Mouse (Mus musculus): Measurements from ENCODE around the gene Tnr. TPM values are rescaled to one million over a fixed set of nuclear protein-coding genes. Genes with fewer than 3 reads are reported as not detected.

Gene Tnr
- polyA plus RNA-seq, 1 experiment from 2014 or later: 0.08 TPM

DNA sequence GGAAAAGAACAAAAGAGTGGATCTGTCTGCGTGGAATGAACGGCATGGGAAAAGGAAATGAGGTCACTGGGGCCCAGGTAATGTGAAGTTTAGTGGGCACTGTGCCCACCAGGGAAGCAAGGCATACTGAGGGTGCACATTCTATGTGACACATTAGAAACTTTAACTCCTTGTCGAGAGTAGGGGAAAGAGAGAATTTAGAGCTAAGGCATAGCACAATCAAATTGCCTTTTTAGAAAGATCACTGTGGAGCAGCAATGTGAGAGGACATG lies 218.4 kb downstream of the Tnr start:
- Histone ChIP-seq H3K36me3 (no peaks in the 10 kb centered on the region), H3K27ac (no peak overlapping the region), H3K9ac (no peak overlapping the region), H3K4me1 (peaks cover 13% of the 10 kb centered on the region), H3K4me3 (no peak overlapping the region), H3K9me3 (no peaks in the 10 kb centered on the region), H3K27me3 (no peaks in the 10 kb centered on the region), H3K4me2 (no peak overlapping the region)
- no peak for ATAC-seq (ENCODE audit: insufficient number of reproducible peaks, low FRiP score, low TSS enrichment, low read depth)
- 37% methylated on average over 3 of the region's 3 CpGs for WGBS

- no peak overlapping the region for H3K4me3 ChIP-seq
- no peaks in the 10 kb centered on the region for H3K36me3 ChIP-seq
- no peaks in the 10 kb centered on the region for H3K27me3 ChIP-seq
- no peaks in the 10 kb centered on the region for H3K9me3 ChIP-seq
- H3K9ac ChIP-seq: no peak overlapping the region
- ATAC-seq (ENCODE audit: insufficient number of reproducible peaks, low FRiP score, low TSS enrichment, low read depth): no peak
- no peak overlapping the region for H3K4me2 ChIP-seq
- H3K4me1 ChIP-seq: peaks cover 10% of the 10 kb centered on the region; the same call in 1 of the 2 replicates
- H3K27ac ChIP-seq: no peak overlapping the region
- 78% methylated on average over 2 of the region's 2 CpGs for WGBS
These were observed 220.2 kb downstream of the Tnr start for GRCm38 (mm10) chr1:159743744-159744253.

DNA sequence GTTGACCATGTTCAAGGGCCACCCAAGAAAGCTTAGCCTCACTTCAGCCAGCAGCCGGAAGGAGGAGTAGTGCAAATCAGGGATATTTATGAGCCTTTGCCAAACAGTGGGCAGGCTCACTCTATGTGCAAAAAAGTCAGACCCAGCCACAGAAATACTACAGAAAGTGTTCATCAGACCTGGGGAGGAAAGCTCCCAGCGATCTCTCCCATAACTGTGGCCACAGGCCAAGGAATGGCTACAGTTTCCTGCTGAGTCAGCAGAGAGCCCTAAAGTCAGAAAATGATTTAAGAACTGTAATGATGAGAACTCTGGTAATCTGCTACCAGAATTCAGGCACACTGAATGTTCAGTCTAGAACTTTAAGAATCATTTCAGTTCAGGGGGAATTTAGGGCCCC lies 221.7 kb downstream of the Tnr start:
- Histone ChIP-seq H3K4me1 (peaks cover 2% of the 10 kb centered on the region; the same call in 1 of the 2 replicates), H3K27ac (no peak overlapping the region), H3K4me2 (no peak overlapping the region), H3K27me3 (no peaks in the 10 kb centered on the region), H3K36me3 (no peaks in the 10 kb centered on the region), H3K9ac (no peak overlapping the region), H3K9me3 (no peaks in the 10 kb centered on the region), H3K4me3 (no peak overlapping the region)
- WGBS: 34% methylated on average over 2 of the region's 2 CpGs
- no peak for ATAC-seq (ENCODE audit: insufficient number of reproducible peaks, low FRiP score, low TSS enrichment, low read depth)

DNA sequence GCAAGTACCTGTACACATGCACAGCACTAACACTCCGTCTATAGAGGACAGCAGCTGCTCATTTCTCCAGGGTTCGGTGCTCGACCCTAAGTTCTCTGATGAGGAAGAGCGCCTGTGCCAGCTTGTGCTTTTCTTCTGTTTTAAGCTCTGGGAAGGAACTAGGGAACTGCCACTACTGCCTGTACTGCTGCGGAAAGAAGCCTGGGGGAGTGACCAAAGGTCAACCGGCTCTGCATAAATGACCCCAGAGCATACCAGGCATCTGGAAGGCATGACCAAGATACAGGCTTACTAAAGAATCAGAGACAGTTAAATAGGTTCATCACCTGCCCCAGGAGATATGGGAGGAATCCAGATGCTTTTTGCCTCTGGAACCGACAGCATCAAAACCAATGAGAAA lies 224.4 kb downstream of the Tnr start:
- Histone ChIP-seq H3K4me2 (no peak overlapping the region), H3K27me3 (no peaks in the 10 kb centered on the region), H3K4me1 (no peaks in the 10 kb centered on the region), H3K4me3 (no peak overlapping the region), H3K36me3 (no peaks in the 10 kb centered on the region), H3K9me3 (no peaks in the 10 kb centered on the region), H3K27ac (no peak overlapping the region), H3K9ac (no peak overlapping the region)
- ATAC-seq (ENCODE audit: insufficient number of reproducible peaks, low FRiP score, low TSS enrichment, low read depth): no peak
- 68% methylated on average over 7 of the region's 7 CpGs for WGBS

GRCm38 (mm10) chr1:159750411-159750810 lies 226.8 kb downstream of the Tnr start:
- Histone ChIP-seq H3K4me3 (no peak overlapping the region), H3K9ac (no peak overlapping the region), H3K36me3 (no peaks in the 10 kb centered on the region), H3K4me1 (no peaks in the 10 kb centered on the region), H3K9me3 (no peaks in the 10 kb centered on the region), H3K27me3 (no peaks in the 10 kb centered on the region), H3K27ac (no peak overlapping the region), H3K4me2 (no peak overlapping the region)
- WGBS: 72% methylated on average over 5 of the region's 5 CpGs
- ATAC-seq (ENCODE audit: insufficient number of reproducible peaks, low FRiP score, low TSS enrichment, low read depth): no peak

DNA sequence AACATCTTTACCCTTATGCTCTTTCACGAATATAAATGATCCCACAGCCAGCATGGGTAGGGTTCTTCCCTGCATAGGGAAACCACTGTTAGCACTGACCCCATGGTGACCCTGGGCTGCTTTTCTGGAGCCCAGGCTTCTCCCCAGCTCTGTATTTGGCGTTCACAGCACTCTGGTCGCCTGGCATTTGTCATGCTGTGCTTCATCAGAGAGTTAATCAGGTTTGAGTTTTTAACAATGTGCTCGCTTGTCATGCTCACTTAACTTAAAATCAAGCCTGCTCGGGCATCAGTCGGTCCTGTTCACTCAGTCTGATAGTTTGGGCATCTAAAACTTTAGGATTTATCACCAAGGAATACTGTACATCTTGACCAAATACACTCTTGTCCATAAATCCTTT lies 227.3 kb downstream of the Tnr start:
- Histone ChIP-seq H3K4me1 (no peaks in the 10 kb centered on the region), H3K4me3 (no peak overlapping the region), H3K4me2 (no peak overlapping the region), H3K27me3 (no peaks in the 10 kb centered on the region), H3K9ac (no peak overlapping the region), H3K27ac (no peak overlapping the region), H3K9me3 (no peaks in the 10 kb centered on the region), H3K36me3 (no peaks in the 10 kb centered on the region)
- WGBS: 34% methylated on average over 6 of the region's 6 CpGs
- ATAC-seq (ENCODE audit: insufficient number of reproducible peaks, low FRiP score, low TSS enrichment, low read depth): no peak

DNA sequence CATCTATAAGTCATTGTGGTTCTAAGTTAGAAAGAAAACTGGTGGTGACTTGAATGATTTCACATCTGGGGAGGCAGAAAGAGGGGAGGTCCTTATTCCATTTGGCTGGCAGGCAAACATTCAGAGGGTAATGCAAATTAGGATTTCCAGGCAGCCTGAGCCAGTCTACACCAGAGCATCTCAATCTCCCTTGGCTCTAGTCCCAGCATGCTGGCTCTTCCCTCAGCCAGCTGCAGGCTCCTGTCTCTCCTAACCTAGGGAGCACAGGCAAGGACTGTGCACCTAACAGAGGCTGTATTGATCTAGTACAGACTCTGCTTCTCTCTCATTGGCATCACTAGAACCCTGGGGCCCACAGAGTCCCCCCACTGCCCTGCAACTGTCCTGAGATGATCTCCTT lies 237.4 kb downstream of the Tnr start:
- Histone ChIP-seq H3K4me1 (peaks cover 6% of the 10 kb centered on the region; the same call in 1 of the 2 replicates), H3K36me3 (no peaks in the 10 kb centered on the region), H3K27ac (no peak overlapping the region), H3K4me3 (no peak overlapping the region), H3K4me2 (no peak overlapping the region), H3K9ac (no peak overlapping the region), H3K9me3 (no peaks in the 10 kb centered on the region), H3K27me3 (no peaks in the 10 kb centered on the region)
- peak; percentile 76; the same call in 1 of the 2 replicates for ATAC-seq (ENCODE audit: insufficient number of reproducible peaks, low FRiP score, low TSS enrichment, low read depth)

DNA sequence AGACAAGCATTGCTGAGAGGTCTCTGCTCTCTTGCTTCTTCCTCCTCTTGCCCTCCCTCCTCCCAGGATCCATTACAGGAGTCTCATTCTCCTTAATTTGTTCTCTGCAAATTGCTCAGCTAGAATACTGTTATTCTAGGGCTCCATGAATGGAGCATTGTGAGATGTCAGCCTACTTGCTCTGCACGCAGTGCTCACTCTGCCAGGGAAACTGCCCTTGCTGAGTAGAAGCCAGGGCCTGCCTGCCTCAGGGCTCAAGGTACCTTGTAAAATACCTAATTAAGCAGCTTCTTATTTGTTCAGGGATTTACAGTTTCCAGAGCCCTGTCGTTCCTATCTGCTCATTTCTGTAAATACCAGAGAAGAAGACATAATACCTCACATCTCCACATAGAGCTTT lies 240.3 kb downstream of the Tnr start:
- Histone ChIP-seq H3K9me3 (no peaks in the 10 kb centered on the region), H3K27me3 (no peaks in the 10 kb centered on the region), H3K9ac (no peak overlapping the region), H3K4me1 (peaks cover 6% of the 10 kb centered on the region; the same call in 1 of the 2 replicates), H3K4me3 (no peak overlapping the region), H3K27ac (no peak overlapping the region), H3K4me2 (no peak overlapping the region), H3K36me3 (no peaks in the 10 kb centered on the region)
- 30% methylated on average over 2 of the region's 2 CpGs for WGBS
- ATAC-seq (ENCODE audit: insufficient number of reproducible peaks, low FRiP score, low TSS enrichment, low read depth): peak; percentile 52; the same call in 1 of the 2 replicates

- Histone ChIP-seq H3K4me2 (no peak overlapping the region), H3K4me1 (peaks cover 6% of the 10 kb centered on the region; the same call in 1 of the 2 replicates), H3K4me3 (no peak overlapping the region), H3K27me3 (no peaks in the 10 kb centered on the region), H3K36me3 (no peaks in the 10 kb centered on the region), H3K9me3 (no peaks in the 10 kb centered on the region), H3K9ac (no peak overlapping the region), H3K27ac (no peak overlapping the region)
- no peak for ATAC-seq (ENCODE audit: insufficient number of reproducible peaks, low FRiP score, low TSS enrichment, low read depth)
- 54% methylated on average over 2 of the region's 2 CpGs for WGBS
These were observed 241.3 kb downstream of the Tnr start for GRCm38 (mm10) chr1:159764897-159765296.

- Histone ChIP-seq H3K27me3 (no peaks in the 10 kb centered on the region), H3K27ac (no peak overlapping the region), H3K9me3 (no peaks in the 10 kb centered on the region), H3K4me2 (no peak overlapping the region), H3K36me3 (no peaks in the 10 kb centered on the region), H3K9ac (no peak overlapping the region), H3K4me3 (no peak overlapping the region), H3K4me1 (no peaks in the 10 kb centered on the region)
- no peak for ATAC-seq (ENCODE audit: insufficient number of reproducible peaks, low FRiP score, low TSS enrichment, low read depth)
- WGBS: 79% methylated on average over 6 of the region's 6 CpGs
These were observed 246.4 kb downstream of the Tnr start for GRCm38 (mm10) chr1:159769948-159770347.

GRCm38 (mm10) chr1:159773671-159774070 lies 250.1 kb downstream of the Tnr start:
- H3K27ac ChIP-seq: no peak overlapping the region
- no peaks in the 10 kb centered on the region for H3K27me3 ChIP-seq
- ATAC-seq (ENCODE audit: insufficient number of reproducible peaks, low FRiP score, low TSS enrichment, low read depth): no peak
- H3K4me2 ChIP-seq: no peak overlapping the region
- H3K4me3 ChIP-seq: no peak overlapping the region
- H3K9me3 ChIP-seq: no peaks in the 10 kb centered on the region
- no peaks in the 10 kb centered on the region for H3K36me3 ChIP-seq
- 65% methylated on average over 12 of the region's 12 CpGs for WGBS
- no peaks in the 10 kb centered on the region for H3K4me1 ChIP-seq
- no peak overlapping the region for H3K9ac ChIP-seq

DNA sequence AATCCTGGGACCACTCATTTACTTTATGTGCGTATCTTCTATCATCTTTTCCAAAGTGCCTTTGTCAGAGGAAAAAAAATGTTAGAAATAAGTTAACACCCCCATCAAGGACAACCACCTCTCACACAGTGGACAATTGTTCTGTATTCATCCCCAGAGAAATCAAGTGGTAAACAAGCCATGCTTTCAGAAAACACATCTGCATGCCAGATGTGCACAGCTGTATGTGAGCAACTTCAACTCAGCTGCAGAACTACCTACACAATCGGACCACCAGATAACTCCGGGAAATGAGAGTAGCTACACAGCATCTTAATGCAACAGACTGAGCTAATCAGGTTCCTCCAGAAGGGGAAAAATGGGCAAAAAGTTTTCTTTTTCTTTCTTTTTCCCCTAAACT lies 251.6 kb downstream of the Tnr start:
- Histone ChIP-seq H3K36me3 (no peaks in the 10 kb centered on the region), H3K27ac (no peak overlapping the region), H3K9me3 (no peaks in the 10 kb centered on the region), H3K4me2 (no peak overlapping the region), H3K4me1 (no peaks in the 10 kb centered on the region), H3K27me3 (no peaks in the 10 kb centered on the region), H3K9ac (no peak overlapping the region), H3K4me3 (no peak overlapping the region)
- 42% methylated on average over 3 of the region's 3 CpGs for WGBS
- ATAC-seq (ENCODE audit: insufficient number of reproducible peaks, low FRiP score, low TSS enrichment, low read depth): no peak

GRCm38 (mm10) chr1:159777107-159777506 lies 253.5 kb downstream of the Tnr start:
- H3K4me3 ChIP-seq: no peak overlapping the region
- H3K36me3 ChIP-seq: no peaks in the 10 kb centered on the region
- H3K4me2 ChIP-seq: no peak overlapping the region
- no peak for ATAC-seq (ENCODE audit: insufficient number of reproducible peaks, low FRiP score, low TSS enrichment, low read depth)
- no peaks in the 10 kb centered on the region for H3K27me3 ChIP-seq
- H3K4me1 ChIP-seq: no peaks in the 10 kb centered on the region
- H3K9me3 ChIP-seq: no peaks in the 10 kb centered on the region
- no peak overlapping the region for H3K9ac ChIP-seq
- WGBS: 57% methylated on average over 3 of the region's 3 CpGs
- no peak overlapping the region for H3K27ac ChIP-seq

Data from limb, embryonic 15.5 days (tissue).